Mouse (Mus musculus): ENCODE data around the gene Sult1e1.

GRCm38 (mm10) chr5:87601018-87601417 is 9.6 kb upstream of the Sult1e1 start:
- TF ChIP-seq CTCF (IDR thresholded peaks at IDR 0.05 in 2 of 3, conservative IDR thresholded peaks at IDR 0.05 in 1 of 3; ENCODE audit: control insufficient read depth in 1 of 3, insufficient read depth in 1 of 3, low read depth in 2 of 3, low read length in 3 of 3, poor library complexity in 1 of 3, severe bottlenecking in 1 of 3) (no peak), EP300 (IDR thresholded peaks at IDR 0.05; ENCODE audit: low read depth in 1 of 2, low read length in 2 of 2) (no peak), NRF1 (IDR thresholded peaks at IDR 0.05; ENCODE audit: insufficient read depth, low read depth, low read length, poor library complexity, severe bottlenecking) (no peak), ZC3H11A (IDR thresholded peaks at IDR 0.05; ENCODE audit: low read depth, low read length) (no peak), CHD2 (IDR thresholded peaks at IDR 0.05; ENCODE audit: low read length) (no peak), POLR2A (IDR thresholded peaks at IDR 0.05; ENCODE audit: control insufficient read depth in 1 of 2, insufficient read depth in 1 of 2, low read depth in 1 of 2, low read length in 2 of 2, poor library complexity in 1 of 2) (no peak), USF1 (IDR thresholded peaks at IDR 0.05; ENCODE audit: low read depth, low read length) (no peak)

Data from MEL (cell line).